Mouse (Mus musculus) myocyte (in vitro differentiated cells): Measurements from ENCODE around the gene Mrps6.

Experiments used
- MAX ChIP-seq: IDR thresholded peaks from one replicate; pipeline ENCODE4 v1.6.1; 2011; ENCODE audit warnings: low read depth, mild to moderate bottlenecking, control low read depth
- POLR2A ChIP-seq: IDR thresholded peaks from one replicate; pipeline ENCODE4 v1.6.1; 2011; ENCODE audit warnings: low read depth, mild to moderate bottlenecking, control low read depth, moderate library complexity; ENCODE audit not compliant: insufficient read length

DNA sequence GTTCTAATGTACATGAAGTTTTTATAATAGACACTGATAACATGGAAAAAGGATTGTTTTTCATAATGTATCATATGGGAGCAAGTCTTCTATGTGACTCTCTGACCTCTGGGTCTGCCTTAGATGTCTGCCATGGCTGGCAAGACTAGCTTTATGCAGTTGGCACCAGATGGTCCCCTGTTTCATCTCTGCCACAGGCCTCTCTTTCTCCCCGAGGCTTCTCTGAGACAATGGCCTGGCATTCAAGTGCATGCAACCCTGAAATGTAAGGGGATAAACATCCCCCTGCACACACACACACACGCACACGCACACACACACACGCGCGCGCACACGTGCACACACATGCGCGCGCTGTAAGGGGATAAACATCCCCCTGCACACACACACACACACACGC, 83.0 kb downstream of the Mrps6 start:
- no peak for TF ChIP-seq MAX
- no peak for TF ChIP-seq POLR2A
